Mouse (Mus musculus): ENCODE results near the gene Sec24a.
A peak's percentile ranks its signal among the peaks of the same experiment; 100 is the strongest.
"Not testable (repeated sequence)": the region's sequence is repeated elsewhere in the genome, so short reads cannot be mapped to it uniquely, and the experiment has no call there.

Sec24a gene

DNA sequence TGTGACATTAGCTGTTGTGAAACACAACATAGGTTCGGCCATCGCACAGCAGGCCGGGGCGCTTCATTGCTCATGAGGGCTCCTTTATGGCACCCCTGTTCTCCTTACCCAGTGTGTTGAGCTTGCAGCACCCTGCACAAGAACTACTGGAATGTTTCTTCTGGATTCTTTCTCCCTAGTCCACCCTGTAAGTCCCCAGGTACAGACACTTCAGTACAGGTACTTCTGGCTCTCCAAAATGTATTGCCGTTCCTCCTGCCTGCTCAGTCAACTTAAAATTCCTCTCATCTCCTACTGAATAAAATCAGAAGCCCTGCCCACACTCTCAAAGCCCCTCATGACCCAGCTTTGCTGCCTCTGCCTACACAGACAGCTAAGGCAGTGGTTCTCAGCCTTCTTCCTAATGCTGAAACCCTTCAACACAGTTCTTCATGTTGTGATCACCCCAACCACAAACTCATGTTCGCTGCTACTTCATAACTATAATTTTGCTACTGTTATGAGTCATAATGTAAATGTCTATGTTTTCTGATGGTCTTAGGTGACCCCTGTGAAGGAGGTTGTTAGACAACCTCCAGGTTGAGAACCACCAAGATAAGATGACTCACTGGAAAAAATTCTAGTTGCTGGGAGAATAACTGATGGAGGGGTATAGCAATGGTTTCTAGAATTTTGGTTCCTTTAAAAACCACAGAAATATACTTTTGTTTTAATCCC lies 3.3 kb downstream of the Sec24a start:
- no peak for DNase-seq (ENCODE audit: low read depth, low spot score)

DNA sequence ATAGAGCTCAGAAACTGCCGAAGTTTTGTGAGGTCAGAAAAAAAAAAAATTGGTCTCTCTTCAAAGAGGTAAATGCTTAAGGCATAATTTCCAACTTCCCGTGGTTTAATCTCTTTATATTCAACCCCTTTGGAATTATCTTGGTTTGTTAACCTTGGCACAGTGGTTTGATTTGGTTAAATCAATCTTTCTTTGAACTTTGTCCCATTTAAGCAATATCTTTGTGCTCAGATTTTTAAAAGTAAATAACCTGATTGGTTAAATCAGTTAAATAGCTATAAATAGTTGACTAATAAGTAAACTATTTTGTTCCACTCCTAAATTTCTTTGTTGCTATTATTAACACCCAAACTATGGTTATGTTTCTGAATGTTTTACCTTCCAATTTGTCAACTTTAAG lies 4.2 kb downstream of the Sec24a start:
- no peak for DNase-seq (ENCODE audit: low read depth, low spot score)

DNA sequence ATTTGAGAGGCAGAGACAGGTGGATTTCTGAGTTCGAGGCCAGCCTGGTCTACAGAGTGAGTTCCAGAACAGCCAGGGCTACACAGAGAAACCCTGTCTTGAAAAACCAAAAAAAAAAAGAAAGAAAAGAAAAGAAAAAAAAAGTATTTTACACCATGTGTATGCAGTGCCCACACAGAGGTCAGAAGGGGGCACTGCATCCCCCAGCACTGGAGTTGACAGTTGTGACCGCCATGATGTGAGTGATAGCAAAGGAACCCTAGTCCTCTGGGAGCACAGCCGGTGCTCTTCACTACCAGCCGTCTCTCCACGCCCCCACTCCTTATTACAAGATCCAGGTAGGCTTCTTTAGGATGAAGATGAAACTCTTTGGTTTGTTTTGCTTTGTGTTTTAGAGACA lies 5.2 kb downstream of the Sec24a start:
- peak; percentile 36 for DNase-seq (ENCODE audit: low read depth, low spot score)

DNA sequence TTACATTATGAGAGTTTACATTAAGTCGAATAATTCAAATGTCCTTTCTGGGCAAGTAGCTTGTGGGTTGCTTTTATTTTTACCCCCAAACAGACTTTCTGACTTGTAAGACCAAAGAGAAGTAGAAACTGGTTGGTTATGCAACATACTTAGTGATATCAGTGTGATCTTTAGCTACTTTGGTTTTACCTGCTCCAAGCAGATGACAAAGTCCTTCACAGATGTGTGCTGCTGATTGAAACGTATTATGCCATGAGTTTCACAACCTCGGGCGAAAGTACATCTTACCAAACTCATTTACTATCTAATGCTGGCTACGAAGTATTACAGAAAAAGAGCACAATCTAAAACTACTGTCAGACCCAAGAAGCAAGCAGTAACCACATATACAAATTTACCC lies 5.8 kb downstream of the Sec24a start:
- no peak for DNase-seq (ENCODE audit: low read depth, low spot score)

DNA sequence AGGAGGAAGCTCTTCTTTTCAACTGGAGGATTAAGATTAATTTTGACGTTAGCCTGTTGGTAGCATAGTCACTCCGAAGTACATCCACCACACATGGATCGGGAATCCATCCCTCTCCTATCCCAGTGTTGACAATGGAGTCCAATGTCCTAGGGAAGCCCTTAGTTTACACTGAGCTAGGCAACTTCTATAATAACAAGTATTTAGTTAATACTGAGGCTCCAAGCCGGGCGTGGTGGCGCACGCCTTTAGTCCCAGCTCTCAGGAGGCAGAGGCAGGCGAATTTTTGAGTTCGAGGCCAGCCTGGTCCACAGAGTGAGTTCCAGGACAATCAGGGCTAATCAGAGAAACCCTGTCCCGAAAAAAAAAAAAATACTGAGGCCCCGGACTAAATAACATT lies 6.4 kb downstream of the Sec24a start:
- DNase-seq (ENCODE audit: low read depth, low spot score), result no peak

DNA sequence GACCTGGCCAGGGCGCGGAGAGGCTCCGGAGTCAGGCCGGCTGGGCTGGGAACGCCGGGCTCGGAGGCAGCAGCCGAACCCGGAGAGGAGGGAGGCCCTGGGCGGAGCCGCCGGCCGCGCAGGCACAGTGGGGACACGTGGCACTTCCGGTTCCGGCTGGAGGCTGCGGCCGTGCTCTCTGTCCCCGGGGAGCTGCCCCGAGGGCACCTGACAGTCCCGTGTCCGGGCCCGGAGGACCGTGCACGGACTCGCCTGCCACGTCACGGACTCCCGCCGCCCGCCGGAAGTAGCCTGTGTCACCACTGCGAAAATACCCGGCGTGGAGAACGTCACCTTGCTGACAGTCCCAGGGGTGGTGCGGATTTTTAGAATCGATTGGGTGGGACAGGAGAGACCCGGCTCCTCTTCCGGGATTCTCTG lies 7.1 kb downstream of the Sec24a start:
- DNase-seq (ENCODE audit: low read depth, low spot score), result peak; percentile 95

DNA sequence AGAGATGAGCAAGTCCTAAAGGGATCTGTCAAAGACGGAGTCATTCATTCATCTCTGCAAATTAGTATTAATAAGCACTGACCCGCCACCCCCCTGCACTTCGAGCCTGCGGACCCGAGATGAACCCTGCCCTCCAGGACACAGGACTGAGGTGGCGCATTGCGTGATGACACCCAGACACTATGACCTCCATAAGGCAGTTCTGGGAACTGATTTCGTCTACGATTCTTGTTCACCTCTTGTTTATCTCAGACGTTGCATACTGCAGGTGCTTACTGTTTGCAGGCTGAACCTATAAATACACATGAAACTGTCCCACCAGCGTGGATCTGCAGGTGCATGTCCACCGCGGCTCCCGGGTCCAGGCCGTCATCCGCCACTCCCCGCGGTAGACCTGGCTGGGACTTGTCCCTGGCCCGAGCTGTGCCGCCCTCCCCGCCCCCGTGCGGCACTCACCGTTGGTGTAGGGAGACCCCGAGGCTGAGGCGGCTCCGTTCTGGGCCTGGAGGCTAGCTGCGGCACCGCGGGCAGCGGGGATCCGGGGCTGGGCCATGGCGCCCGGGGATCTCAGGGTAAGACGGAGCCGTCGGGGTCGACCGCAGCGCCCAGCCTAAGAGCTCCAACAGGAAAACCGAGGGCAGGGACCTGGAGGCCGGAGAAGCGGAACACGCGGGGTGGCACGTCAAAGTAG lies 7.7 kb downstream of the Sec24a start:
- DNase-seq (ENCODE audit: low read depth, low spot score), result no peak

DNA sequence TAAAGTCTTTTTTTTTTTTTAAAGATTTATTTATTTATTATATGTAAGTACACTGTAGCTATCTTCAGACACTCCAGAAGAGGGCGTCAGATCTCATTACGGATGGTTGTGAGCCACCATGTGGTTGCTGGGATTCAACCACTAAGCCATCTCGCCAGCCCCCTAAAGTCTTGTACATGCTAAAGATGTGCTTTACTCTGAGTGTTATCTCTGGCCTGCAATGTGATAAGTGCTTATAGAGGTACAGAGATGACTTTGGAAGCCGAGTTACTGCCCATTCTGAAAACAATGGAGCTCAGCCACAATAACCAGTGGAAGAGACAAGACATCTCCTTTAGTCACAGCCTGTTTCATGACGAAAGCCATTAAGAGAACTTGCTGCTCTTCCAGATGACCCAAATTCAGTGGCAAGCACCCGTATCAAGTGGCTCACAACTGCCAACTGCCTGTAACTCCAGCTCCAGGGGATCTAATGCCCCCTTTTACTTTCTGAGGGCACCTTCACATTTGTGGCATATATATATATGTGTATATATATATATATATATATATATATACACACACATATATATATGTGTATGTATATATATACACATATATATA lies 11.7 kb downstream of the Sec24a start:
- DNase-seq (ENCODE audit: low read depth, low spot score), result not testable (repeated sequence)

DNA sequence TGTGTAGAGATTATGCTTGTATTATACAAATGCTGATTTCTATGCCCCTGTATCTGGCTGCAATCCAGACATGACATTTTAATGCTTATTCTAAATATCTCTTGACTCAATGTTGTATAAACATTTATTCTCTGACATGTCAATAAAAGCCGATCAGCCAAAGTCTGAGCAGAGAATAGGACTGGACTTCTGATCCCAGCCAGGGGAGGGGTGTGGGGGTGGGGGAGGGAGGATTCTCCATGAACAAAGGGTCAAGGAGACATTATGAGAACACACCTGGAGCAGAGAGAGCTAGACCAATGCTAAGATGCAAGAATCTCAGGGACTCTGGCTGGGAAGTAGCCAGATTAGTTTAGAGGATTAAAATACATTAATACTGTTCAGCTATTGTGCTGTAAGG lies 17.3 kb downstream of the Sec24a start:
- DNase-seq (ENCODE audit: low read depth, low spot score), result no peak

DNA sequence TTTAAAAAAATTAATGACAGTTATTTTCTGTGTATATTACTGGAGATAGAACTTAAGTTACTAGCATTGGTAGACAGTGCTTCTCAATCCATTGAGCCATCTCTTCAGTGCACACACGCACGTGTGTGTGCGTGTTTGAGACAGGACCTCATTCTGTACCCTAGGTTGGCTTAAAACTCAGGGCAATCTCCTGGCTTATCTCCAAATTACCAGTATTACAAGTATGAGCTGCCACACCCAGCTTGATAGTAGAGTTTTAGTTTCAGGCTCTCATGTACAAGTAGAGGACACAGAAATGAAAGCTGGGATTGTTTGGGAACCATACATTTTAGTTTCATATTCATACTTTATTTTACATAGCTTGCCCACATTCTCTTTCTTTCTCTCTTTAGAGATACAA lies 22.7 kb downstream of the Sec24a start:
- no peak for DNase-seq (ENCODE audit: low read depth, low spot score)

DNA sequence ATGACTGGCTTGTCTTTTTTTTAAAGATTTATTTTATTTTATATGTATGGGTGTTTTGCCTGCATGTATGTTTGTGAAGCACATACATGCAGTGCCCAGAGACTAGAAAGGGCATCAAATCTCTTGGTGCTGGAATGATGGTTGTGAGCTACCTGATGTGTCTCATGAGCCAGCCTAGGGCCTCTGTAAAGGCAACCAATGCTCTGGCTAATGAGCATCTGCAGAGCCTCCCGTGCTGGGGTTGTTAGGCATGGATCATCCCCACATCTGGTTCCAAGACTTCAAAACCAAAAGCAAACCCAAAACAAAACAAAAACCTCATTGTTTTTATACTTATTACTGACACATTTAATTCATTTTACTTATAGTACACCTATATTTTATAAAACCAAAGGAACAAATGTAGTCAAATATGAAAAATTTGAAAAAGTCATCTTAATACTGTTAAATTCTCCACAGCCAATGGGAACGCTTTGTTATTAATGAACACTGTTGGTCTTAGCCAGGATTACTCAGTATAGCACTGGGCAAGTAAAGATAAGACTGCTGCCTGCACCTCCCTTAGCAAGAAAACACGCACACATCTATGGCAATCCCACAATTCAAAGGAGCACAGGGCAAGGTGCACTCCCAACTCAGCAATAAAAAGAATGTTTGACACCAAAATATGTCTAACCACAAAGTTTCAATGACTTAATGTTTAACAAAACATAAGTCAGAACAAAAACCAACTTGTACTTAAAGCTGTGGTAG lies 24.6 kb downstream of the Sec24a start:
- DNase-seq (ENCODE audit: low read depth, low spot score), result no peak

DNA sequence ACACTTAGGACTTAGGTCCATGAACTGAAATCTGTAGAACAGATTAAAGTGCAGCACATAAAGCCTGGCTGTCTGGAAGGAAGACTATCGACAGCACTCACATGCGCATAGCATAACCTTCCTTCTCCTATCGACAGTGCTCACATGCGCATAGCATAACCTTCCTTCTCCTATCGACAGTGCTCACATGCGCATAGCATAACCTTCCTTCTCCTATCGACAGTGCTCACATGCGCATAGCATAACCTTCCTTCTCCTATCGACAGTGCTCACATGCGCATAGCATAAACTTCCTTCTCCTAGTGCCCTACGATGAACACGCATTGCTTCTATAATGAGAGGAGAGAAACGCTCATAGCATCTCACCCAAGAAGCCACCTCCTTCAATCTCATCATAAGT lies 29.2 kb downstream of the Sec24a start:
- not testable (repeated sequence) for DNase-seq (ENCODE audit: low read depth, low spot score)

DNA sequence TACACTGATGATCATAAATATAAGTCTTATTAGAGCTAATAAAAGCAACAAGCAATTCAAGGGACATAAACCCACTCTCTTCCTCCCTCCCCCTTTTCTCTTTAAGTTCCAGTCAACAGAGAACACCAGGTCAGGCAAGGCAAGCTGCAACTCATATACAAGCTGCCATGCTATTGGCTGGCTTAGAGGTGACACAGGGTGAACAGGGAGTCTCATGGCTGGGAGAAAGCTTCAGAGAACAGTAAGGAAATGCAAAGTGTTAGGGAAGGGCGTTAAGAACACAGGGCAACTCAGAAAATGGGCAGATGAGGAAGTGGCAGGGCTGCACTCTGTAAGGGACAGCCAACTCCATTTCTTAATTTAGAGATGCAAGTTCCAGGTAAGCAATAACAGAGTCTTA lies 30.6 kb downstream of the Sec24a start:
- DNase-seq (ENCODE audit: low read depth, low spot score), result peak; percentile 48

DNA sequence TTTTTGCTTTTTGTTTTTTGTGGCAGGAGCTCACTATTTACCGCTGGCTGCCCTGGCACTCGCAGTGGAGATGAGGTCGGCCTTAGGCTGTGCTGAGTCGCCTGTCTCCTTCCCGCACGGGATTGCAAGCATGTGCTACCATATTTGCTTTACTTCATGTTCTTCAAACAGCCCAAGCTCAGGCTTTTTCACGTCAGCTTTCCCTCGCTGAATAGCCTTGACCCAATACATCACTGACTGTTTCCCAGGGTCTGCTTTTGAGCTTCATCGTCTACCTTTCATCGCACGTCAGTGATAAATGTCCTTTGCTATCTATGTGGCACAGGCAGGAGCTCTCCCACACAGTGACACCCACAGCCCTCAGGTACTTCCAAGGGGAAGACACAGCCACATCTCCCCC lies 42.4 kb downstream of the Sec24a start:
- DNase-seq (ENCODE audit: low read depth, low spot score), result no peak

DNA sequence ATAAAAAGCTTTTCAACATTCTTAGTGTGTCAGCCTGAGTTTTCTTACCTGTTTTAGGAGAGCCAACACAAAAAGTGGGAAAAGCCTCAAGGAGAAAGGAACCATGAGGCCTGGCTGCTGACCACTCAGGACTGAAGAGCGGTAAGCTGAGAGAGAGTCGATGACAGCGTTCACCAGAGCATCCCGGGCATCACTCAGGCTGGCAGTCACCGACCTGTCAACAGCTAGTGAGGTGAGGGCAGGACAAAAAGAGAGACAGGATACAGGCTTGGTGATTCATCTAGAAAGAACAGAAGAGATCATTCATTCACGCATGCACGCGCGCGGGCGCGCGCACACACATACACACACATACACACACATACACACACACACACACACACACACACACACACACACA lies 56.4 kb downstream of the Sec24a start:
- no peak for DNase-seq (ENCODE audit: low read depth, low spot score)

DNA sequence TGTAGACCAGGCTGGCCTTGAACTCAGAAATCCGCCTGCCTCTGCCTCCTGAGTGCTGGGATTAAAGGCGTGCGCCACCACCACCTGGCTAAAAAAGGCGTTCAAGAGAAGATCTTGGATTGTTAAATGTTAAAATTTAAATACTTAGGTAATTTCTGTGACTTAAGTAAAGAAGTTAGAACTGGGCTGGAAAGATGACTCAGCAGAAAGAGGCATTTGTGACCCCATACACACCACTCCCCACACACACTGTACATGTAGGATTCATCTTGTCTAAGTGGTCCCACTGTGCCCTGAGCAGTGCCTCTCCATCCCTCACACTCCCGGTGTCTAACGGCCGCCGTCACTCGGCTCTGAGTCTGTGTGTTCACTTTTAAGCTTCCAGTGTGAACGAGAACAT lies 57.0 kb downstream of the Sec24a start:
- DNase-seq (ENCODE audit: low read depth, low spot score), result peak; percentile 20

DNA sequence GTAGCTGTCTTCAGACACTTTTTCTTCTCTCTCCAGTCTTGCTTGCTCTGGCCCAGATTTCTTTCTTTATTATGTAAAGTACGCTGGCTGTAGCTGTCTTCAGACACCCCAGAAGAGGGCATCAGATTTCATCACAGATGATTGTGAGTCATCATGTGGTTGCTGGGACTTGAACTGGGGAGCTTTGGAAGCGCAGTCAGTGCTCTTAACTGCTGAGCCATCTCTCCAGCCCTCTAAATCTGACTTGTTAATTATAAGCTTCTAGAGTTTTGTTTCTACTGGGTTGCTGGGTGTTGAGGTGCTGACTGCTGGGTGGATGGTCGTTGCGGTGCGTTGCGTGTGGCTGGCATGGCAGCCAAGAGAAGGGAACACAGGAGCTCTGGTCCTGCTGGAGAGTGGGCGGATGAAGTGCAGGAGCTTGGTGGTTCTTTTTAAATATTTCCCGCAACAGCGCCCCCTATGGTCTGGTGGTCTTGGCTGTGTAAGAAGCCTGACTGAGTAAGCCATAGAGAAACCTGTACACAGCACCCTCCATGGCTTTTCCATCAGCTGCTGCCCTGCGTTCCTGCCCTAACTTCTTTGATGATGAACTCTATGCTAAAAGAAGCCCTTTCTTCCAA lies 59.9 kb downstream of the Sec24a start:
- DNase-seq (ENCODE audit: low read depth, low spot score), result peak; percentile 97

DNA sequence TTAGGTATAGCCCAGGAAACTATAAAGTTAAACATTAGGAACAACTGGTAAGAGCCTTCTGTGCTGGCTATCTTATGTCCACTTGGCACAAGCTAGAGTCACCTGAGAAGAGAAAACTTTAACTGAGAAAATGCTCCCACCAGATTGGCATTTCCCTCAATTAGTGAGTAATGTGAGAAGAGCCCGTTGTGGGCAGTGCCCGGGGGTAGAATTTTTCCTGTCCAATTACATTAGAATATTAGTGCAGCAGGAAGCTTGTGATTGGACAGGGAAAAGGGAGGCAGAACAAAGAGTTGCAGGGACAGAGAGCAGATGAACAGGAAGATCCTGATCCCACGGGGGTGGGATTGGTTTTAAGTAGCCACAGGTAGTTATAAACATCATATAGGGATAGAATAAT lies 60.6 kb downstream of the Sec24a start:
- no peak for DNase-seq (ENCODE audit: low read depth, low spot score)

DNA sequence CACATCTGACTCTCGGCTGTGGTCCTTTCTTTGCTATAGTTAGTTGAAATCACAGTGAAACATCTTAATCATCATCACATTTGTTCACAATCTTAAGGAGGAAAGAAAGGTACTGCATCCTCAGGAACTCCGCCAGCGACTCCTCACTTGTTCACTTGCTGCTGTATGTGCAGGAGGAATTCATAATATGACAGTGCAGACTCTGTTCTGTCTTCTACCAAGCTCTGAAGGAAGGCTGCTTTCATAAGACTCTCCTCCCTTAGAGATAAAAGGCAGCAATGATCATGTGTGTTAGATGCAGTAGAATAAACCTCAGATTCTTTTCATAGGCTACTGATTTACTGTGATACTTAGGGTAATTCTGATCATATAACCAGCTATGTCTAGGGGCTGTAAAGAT lies 68.5 kb downstream of the Sec24a start:
- DNase-seq (ENCODE audit: low read depth, low spot score), result no peak

DNA sequence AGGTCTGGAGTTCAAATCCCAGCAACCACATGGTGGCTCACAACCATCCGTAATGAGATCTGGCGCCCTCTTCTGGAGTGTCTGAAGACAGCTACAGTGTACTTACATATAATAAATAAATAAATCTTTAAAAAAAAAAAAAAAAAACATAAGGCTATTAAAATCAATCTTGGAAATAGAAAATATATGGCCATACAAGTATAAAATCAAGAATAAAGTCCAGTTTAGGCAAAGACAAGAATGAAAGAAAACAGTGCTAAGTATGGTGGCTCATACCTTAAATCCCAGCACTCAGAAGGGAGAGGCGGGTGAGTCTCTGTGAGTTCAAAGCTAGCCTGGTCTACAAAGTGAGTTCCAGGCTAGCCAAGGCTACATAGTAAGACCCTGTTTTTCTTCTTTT lies 72.8 kb downstream of the Sec24a start:
- not testable (repeated sequence) for DNase-seq (ENCODE audit: low read depth, low spot score)

DNA sequence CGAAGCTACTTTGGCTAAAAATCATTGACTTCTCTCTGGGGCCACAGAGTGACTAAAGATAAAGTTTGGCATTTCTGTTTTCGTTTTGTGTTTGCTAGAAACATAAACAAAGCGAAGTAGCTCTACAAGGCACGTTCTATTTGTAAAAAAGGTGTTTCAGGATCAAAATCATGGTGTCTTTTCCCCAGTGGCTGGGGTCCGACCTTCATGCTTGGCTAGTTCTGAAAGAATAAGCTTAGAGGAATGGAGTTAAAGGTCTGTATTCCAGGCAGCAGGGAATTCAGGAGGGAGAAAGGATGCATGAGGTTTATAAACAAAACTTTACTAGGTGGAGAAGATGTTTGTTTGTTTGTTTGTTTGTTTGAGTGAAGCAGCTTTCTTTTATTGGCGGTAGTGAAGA lies 74.1 kb downstream of the Sec24a start:
- peak; percentile 50 for DNase-seq (ENCODE audit: low read depth, low spot score)

Data from ZHBTc4 (cell line).